Comparison of ENCODE assay signal across 12 mouse cellular contexts in the genomic region with DNA sequence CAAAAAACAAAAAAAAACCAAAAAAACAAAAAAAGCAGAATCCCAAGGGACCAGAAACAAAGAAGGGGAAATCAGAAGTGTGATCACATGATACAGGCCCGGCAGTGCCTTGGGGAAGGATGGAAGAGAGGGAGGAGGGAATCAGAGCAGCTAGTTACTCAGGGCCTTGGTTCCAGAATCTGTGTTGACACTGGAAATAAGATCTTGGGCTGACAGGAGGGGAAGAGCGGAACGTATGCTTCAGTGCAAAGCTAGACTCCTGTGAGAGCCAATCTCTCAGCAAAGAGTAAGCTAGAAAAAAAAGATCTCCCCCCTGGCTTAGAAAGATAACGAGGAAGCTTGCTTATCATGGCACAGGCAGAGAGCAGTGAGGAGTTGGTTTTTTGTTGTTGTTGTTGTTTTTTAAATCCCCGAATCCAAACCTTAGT. TPM values are rescaled to one million over a fixed set of nuclear protein-coding genes. Genes with fewer than 3 reads are reported as not detected.
A peak's percentile ranks its signal among the peaks of the same experiment; 100 is the strongest.
DNase-seq lines count a peak whose midpoint lies in the region; ATAC-seq and TF ChIP-seq lines count a peak whose summit lies in the region.
"Had no signal": no experiment of that assay in that cellular context is flagged by ENCODE, and none has a peak within 500 bp of the region (broad histone marks: within the 10 kb centered on the region; RNA-seq: fewer than 3 reads in every experiment).

No protein-coding gene starts in this region.

- no peak overlapping the region for H3K9ac ChIP-seq in midbrain, embryonic 11.5 days (ENCODE audit: low read length)
- H3K9ac ChIP-seq in embryonic facial prominence, embryonic 14.5 days (ENCODE audit: low read depth, low read length): no peak overlapping the region
- H3K9ac ChIP-seq in liver, embryonic 12.5 days: no peak overlapping the region
- no peak overlapping the region for H3K9ac ChIP-seq in midbrain, postnatal 0 days (replicated peaks; ENCODE audit: low read length, poor library complexity, severe bottlenecking)

- no peaks in the 10 kb centered on the region for H3K9me3 ChIP-seq in midbrain, embryonic 11.5 days (ENCODE audit: control insufficient read depth, low read length)
- peaks cover 5% of the 10 kb centered on the region; the same call in 1 of the 2 replicates for H3K9me3 ChIP-seq in midbrain, embryonic 10.5 days (replicated peaks)
- H3K9me3 ChIP-seq in embryonic facial prominence, embryonic 14.5 days (ENCODE audit: control insufficient read depth, low read length): peaks cover 4% of the 10 kb centered on the region; the same call in 1 of the 2 replicates
- no peaks in the 10 kb centered on the region for H3K9me3 ChIP-seq in liver, embryonic 12.5 days (replicated peaks)
- H3K9me3 ChIP-seq in midbrain, postnatal 0 days (ENCODE audit: low read length): no peaks in the 10 kb centered on the region

- peak; percentile 89 for DNase-seq in midbrain, embryonic 11.5 days (ENCODE audit: low spot score, missing footprints)
- no peak for DNase-seq in midbrain, embryonic 10.5 days (ENCODE audit: low spot score)
- peak; percentile 67 for DNase-seq in embryonic facial prominence, embryonic 14.5 days (ENCODE audit: low spot score)
- peak; percentile 27 for DNase-seq in midbrain, postnatal 0 days (ENCODE audit: low spot score)
- no peak for DNase-seq in cerebellum, postnatal 10 days
- DNase-seq in cerebellum, postnatal 4 days (ENCODE audit: low spot score in 2 of 2): no peak
- DNase-seq in frontal cortex, adult 2 months (ENCODE audit: extremely low spot score in 1 of 2, low spot score in 1 of 2): no peak
- DNase-seq: thymus, postnatal 36 days had no signal

- ATAC-seq in midbrain, embryonic 11.5 days (ENCODE audit: low FRiP score): no peak
- no peak for ATAC-seq in embryonic facial prominence, embryonic 14.5 days (ENCODE audit: low read depth)
- ATAC-seq in liver, embryonic 12.5 days: peak; percentile 75
- no peak for ATAC-seq in midbrain, postnatal 0 days (ENCODE audit: low FRiP score)
- ATAC-seq: inflammation-experienced regulatory T-cells, adult 6 months had no signal

- H3K27me3 ChIP-seq in midbrain, embryonic 11.5 days (ENCODE audit: control insufficient read depth, insufficient read depth, low read length): no peaks in the 10 kb centered on the region
- H3K27me3 ChIP-seq in midbrain, embryonic 10.5 days (ENCODE audit: low read depth, poor library complexity, severe bottlenecking): peaks cover 23% of the 10 kb centered on the region
- H3K27me3 ChIP-seq in embryonic facial prominence, embryonic 14.5 days (replicated peaks; ENCODE audit: control insufficient read depth, insufficient read depth, low read length): no peaks in the 10 kb centered on the region; the same call in 1 of the 2 replicates
- H3K27me3 ChIP-seq in liver, embryonic 12.5 days (replicated peaks): peaks cover 61% of the 10 kb centered on the region
- no peaks in the 10 kb centered on the region for H3K27me3 ChIP-seq in midbrain, postnatal 0 days (ENCODE audit: insufficient read depth, low read length)

- H3K36me3 ChIP-seq in midbrain, embryonic 11.5 days (ENCODE audit: control insufficient read depth, insufficient read depth, low read length): no peaks in the 10 kb centered on the region
- no peaks in the 10 kb centered on the region for H3K36me3 ChIP-seq in midbrain, embryonic 10.5 days
- no peaks in the 10 kb centered on the region for H3K36me3 ChIP-seq in embryonic facial prominence, embryonic 14.5 days (ENCODE audit: control insufficient read depth, insufficient read depth, low read length)
- no peaks in the 10 kb centered on the region for H3K36me3 ChIP-seq in liver, embryonic 12.5 days
- no peaks in the 10 kb centered on the region for H3K36me3 ChIP-seq in midbrain, postnatal 0 days (ENCODE audit: insufficient read depth, low read length)

- no peak overlapping the region for H3K4me3 ChIP-seq in midbrain, embryonic 11.5 days (ENCODE audit: low read depth, low read length)
- no peak overlapping the region for H3K4me3 ChIP-seq in midbrain, embryonic 10.5 days
- H3K4me3 ChIP-seq in embryonic facial prominence, embryonic 14.5 days (ENCODE audit: low read depth, low read length): no peak overlapping the region
- H3K4me3 ChIP-seq in liver, embryonic 12.5 days: no peak overlapping the region
- no peak overlapping the region for H3K4me3 ChIP-seq in midbrain, postnatal 0 days (ENCODE audit: low read depth, low read length)
- H3K4me3 ChIP-seq: myocyte had no signal

- no peak overlapping the region for H3K4me2 ChIP-seq in midbrain, embryonic 11.5 days
- H3K4me2 ChIP-seq in embryonic facial prominence, embryonic 14.5 days (ENCODE audit: low read depth, low read length): no peak overlapping the region
- H3K4me2 ChIP-seq in liver, embryonic 12.5 days: no peak overlapping the region
- H3K4me2 ChIP-seq in midbrain, postnatal 0 days (ENCODE audit: low read depth, low read length, poor library complexity, severe bottlenecking): no peak overlapping the region
- H3K4me2 ChIP-seq: heart, embryonic 11.5 days had no signal

- H3K27ac ChIP-seq in midbrain, embryonic 11.5 days (ENCODE audit: low read depth, low read length): no peak overlapping the region; the same call in 1 of the 2 replicates
- no peak overlapping the region for H3K27ac ChIP-seq in midbrain, embryonic 10.5 days (replicated peaks)
- no peak overlapping the region for H3K27ac ChIP-seq in embryonic facial prominence, embryonic 14.5 days (replicated peaks; ENCODE audit: low read depth, low read length)
- no peak overlapping the region for H3K27ac ChIP-seq in liver, embryonic 12.5 days
- H3K27ac ChIP-seq in midbrain, postnatal 0 days (ENCODE audit: low read depth, low read length): no peak overlapping the region

- WGBS in midbrain, embryonic 11.5 days: 51% methylated on average over 5 of the region's 5 CpGs
- 59% methylated on average over 5 of the region's 5 CpGs for WGBS in midbrain, embryonic 10.5 days
- WGBS in embryonic facial prominence, embryonic 14.5 days: 34% methylated on average over 5 of the region's 5 CpGs
- WGBS in liver, embryonic 12.5 days (ENCODE audit: insufficient replicate concordance): 6% methylated on average over 5 of the region's 5 CpGs
- 24% methylated on average over 5 of the region's 5 CpGs for WGBS in midbrain, postnatal 0 days

- no peak for TF ChIP-seq CTCF in midbrain, postnatal 0 days (IDR thresholded peaks at IDR 0.05)

- peaks cover 9% of the 10 kb centered on the region for H3K4me1 ChIP-seq in midbrain, embryonic 11.5 days (ENCODE audit: control insufficient read depth, insufficient read depth, low read length)
- H3K4me1 ChIP-seq in midbrain, embryonic 10.5 days: peaks cover 45% of the 10 kb centered on the region
- H3K4me1 ChIP-seq in embryonic facial prominence, embryonic 14.5 days (ENCODE audit: control insufficient read depth, insufficient read depth, low read length): peaks cover 9% of the 10 kb centered on the region
- peaks cover 28% of the 10 kb centered on the region for H3K4me1 ChIP-seq in liver, embryonic 12.5 days
- H3K4me1 ChIP-seq in midbrain, postnatal 0 days (ENCODE audit: insufficient read depth, low read length): peaks cover 10% of the 10 kb centered on the region

RNA-seq across cellular contexts. Expression of gene Nfam1, which starts 26.1 kb away (rescaled TPM):
- 3.9 and 4.0 TPM in 2 replicates for polyA plus RNA-seq in midbrain, embryonic 11.5 days (2014; fragmentation: Nextera tagmentation; extraction: Ambion mirVana)
- polyA plus RNA-seq in midbrain, embryonic 10.5 days (2016; fragmentation: Nextera tagmentation; extraction: Ambion mirVana): 4.3 and 4.6 TPM in 2 replicates
- polyA plus RNA-seq in embryonic facial prominence, embryonic 14.5 days (2014; fragmentation: Nextera tagmentation; extraction: Ambion mirVana): 4.7 and 6.0 TPM in 2 replicates
- polyA plus RNA-seq in liver, embryonic 12.5 days (2016; fragmentation: Nextera tagmentation; extraction: Ambion mirVana): 6.2 and 6.4 TPM in 2 replicates
- total RNA-seq in midbrain, postnatal 0 days (2014; rRNA removed): 3.3 and 4.1 TPM in 2 replicates
- 1.9 and 2.6 TPM in 2 replicates for polyA plus RNA-seq in midbrain, postnatal 0 days (2015; fragmentation: Nextera tagmentation; extraction: Ambion mirVana)
- 2.0 and 2.2 TPM in 2 replicates for polyA plus RNA-seq in frontal cortex, adult 2 months (2012; rRNA removed)
- polyA plus RNA-seq: myocyte had no signal

RNA-seq across cellular contexts. Expression of gene Serhl, which starts 30.1 kb away (rescaled TPM):
- polyA plus RNA-seq in midbrain, embryonic 11.5 days (2014; fragmentation: Nextera tagmentation; extraction: Ambion mirVana): 46.9 and 47.0 TPM in 2 replicates
- polyA plus RNA-seq in midbrain, embryonic 10.5 days (2016; fragmentation: Nextera tagmentation; extraction: Ambion mirVana): 54.2 and 56.0 TPM in 2 replicates
- 63.8 and 71.6 TPM in 2 replicates for polyA plus RNA-seq in embryonic facial prominence, embryonic 14.5 days (2014; fragmentation: Nextera tagmentation; extraction: Ambion mirVana)
- 24.5 and 28.0 TPM in 2 replicates for polyA plus RNA-seq in liver, embryonic 12.5 days (2016; fragmentation: Nextera tagmentation; extraction: Ambion mirVana)
- total RNA-seq in midbrain, postnatal 0 days (2014; rRNA removed): 4.2 and 6.7 TPM in 2 replicates
- polyA plus RNA-seq in midbrain, postnatal 0 days (2015; fragmentation: Nextera tagmentation; extraction: Ambion mirVana): 38.5 and 40.0 TPM in 2 replicates
- polyA plus RNA-seq in frontal cortex, adult 2 months (2012; rRNA removed): 14.5 and 15.7 TPM in 2 replicates

Comparison
In these comparisons a context has a peak if more than half of its experiments do, and no peak if none do; other contexts are left out.
1. DNase-seq: peak in midbrain, embryonic 11.5 days (single experiment), embryonic facial prominence, embryonic 14.5 days (single experiment) and midbrain, postnatal 0 days (single experiment); none in midbrain, embryonic 10.5 days (single experiment), cerebellum, postnatal 10 days (0 of 2), cerebellum, postnatal 4 days (0 of 2) and frontal cortex, adult 2 months (0 of 2).